Mouse (Mus musculus) CH12.LX (cell line): ENCODE measurements around the gene Sacm1l. TPM values are rescaled to one million over a fixed set of nuclear protein-coding genes. Genes with fewer than 3 reads are reported as not detected.

Experiments
- DNase-seq: peaks from one replicate; pipeline ENCODE4 v3.0.0-alpha.2; 2013; ENCODE audit errors: extremely low read depth
- H3K27ac ChIP-seq: 2 replicates; pipeline ENCODE4 v1.5.1; 2012; ENCODE audit warnings: low read depth, mild to moderate bottlenecking, control low read depth, moderate library complexity; ENCODE audit not compliant: insufficient read depth
- H3K27me3 ChIP-seq: replicated peaks from 2 replicates; pipeline ENCODE3; 2012; ENCODE audit warnings: inconsistent platforms
- H3K36me3 ChIP-seq, 2 experiments: replicated peaks in 1 of 2; 2 replicates each; pipeline versions ENCODE3 to v1.6.1; 2012; ENCODE audit warnings: inconsistent platforms in 1 of 2, low read length in 1 of 2, mild to moderate bottlenecking in 1 of 2, mixed read lengths in 1 of 2, moderate library complexity in 1 of 2; ENCODE audit not compliant: control insufficient read depth in 1 of 2, insufficient read depth in 1 of 2
- H3K4me1 ChIP-seq, 2 experiments: 2 replicates each; pipeline ENCODE4 v1.6.1; 2012; ENCODE audit warnings: inconsistent platforms in 1 of 2, moderate library complexity in 1 of 2; ENCODE audit not compliant: insufficient read depth in 2 of 2, control insufficient read depth in 1 of 2
- H3K4me2 ChIP-seq: 2 replicates; pipeline ENCODE4 v1.6.1; 2012; ENCODE audit warnings: low read depth, mild to moderate bottlenecking, control low read depth; ENCODE audit not compliant: poor library complexity, insufficient read depth, severe bottlenecking
- H3K4me3 ChIP-seq, 3 experiments: fragments of 150-350 bp in 1 of 3; sonication (generic) in 1 of 3; replicated peaks in 1 of 3; 2 replicates each; pipeline versions ENCODE3 to v1.5.1; 2011 to 2012; ENCODE audit warnings: low read depth in 2 of 3, low read length in 2 of 3, mild to moderate bottlenecking in 2 of 3, moderate library complexity in 2 of 3, control low read depth in 1 of 3, improper control_type of control experiment in 1 of 3, inconsistent platforms in 1 of 3, mixed read lengths in 1 of 3; ENCODE audit not compliant: poor library complexity in 1 of 3
- H3K79me2 ChIP-seq: replicated peaks from 2 replicates; pipeline ENCODE4 v1.6.1; 2012; ENCODE audit warnings: mild to moderate bottlenecking, moderate library complexity; ENCODE audit not compliant: control insufficient read depth, poor library complexity, insufficient read depth, severe bottlenecking; ENCODE audit errors: extremely low read depth
- H3K9ac ChIP-seq: 2 replicates; pipeline ENCODE4 v1.6.1; 2012; ENCODE audit warnings: low read depth, mild to moderate bottlenecking, control low read depth, moderate library complexity; ENCODE audit not compliant: insufficient read depth
- H3K9me3 ChIP-seq: replicated peaks from 2 replicates; pipeline ENCODE3; 2012; ENCODE audit warnings: low read length, inconsistent platforms, mixed read lengths
- HCFC1 ChIP-seq: IDR thresholded peaks from 2 replicates; pipeline ENCODE4 v1.6.1; 2012; ENCODE audit warnings: low read depth, mild to moderate bottlenecking, inconsistent platforms, low read length, improper control_type of control experiment
- IRF4 ChIP-seq: IDR thresholded peaks from 2 replicates; pipeline ENCODE4 v1.6.1; 2014; ENCODE audit warnings: low read depth, mild to moderate bottlenecking, inconsistent platforms, low read length, improper control_type of control experiment
- JUND ChIP-seq: conservative IDR thresholded peaks from 2 replicates; pipeline ENCODE4 v1.6.1; 2011; ENCODE audit warnings: low read depth, low read length, improper control_type of control experiment
- MAZ ChIP-seq: IDR thresholded peaks from 2 replicates; pipeline ENCODE4 v1.6.1; 2012; ENCODE audit warnings: low read depth, mild to moderate bottlenecking, inconsistent platforms, low read length, improper control_type of control experiment, moderate library complexity
- MEF2A ChIP-seq: IDR thresholded peaks from 2 replicates; pipeline ENCODE4 v1.6.1; 2014; ENCODE audit warnings: low read depth, mild to moderate bottlenecking, inconsistent platforms, low read length, improper control_type of control experiment, borderline replicate concordance
- MYC ChIP-seq: IDR thresholded peaks from 2 replicates; pipeline ENCODE4 v1.6.1; 2011; ENCODE audit warnings: low read depth, mild to moderate bottlenecking, improper control_type of control experiment, low read length
- POLR2A ChIP-seq: IDR thresholded peaks from 2 replicates; pipeline ENCODE4 v1.6.1; 2011; ENCODE audit warnings: low read depth, mild to moderate bottlenecking, improper control_type of control experiment, low read length
- RAD21 ChIP-seq: IDR thresholded peaks from 2 replicates; pipeline ENCODE4 v1.6.1; 2011; ENCODE audit warnings: low read depth, mild to moderate bottlenecking, low read length, improper control_type of control experiment, moderate library complexity
- SIN3A ChIP-seq: IDR thresholded peaks from 2 replicates; pipeline ENCODE4 v1.6.1; 2012; ENCODE audit warnings: low read length, improper control_type of control experiment, inconsistent platforms
- SMC3 ChIP-seq: IDR thresholded peaks from 2 replicates; pipeline ENCODE4 v1.6.1; 2011; ENCODE audit warnings: low read depth, low read length, improper control_type of control experiment
- TBP ChIP-seq: conservative IDR thresholded peaks from 2 replicates; pipeline ENCODE4 v1.6.1; 2011; ENCODE audit warnings: low read depth, low read length, improper control_type of control experiment
- TCF12 ChIP-seq: IDR thresholded peaks from 2 replicates; pipeline ENCODE4 v1.6.1; 2014; ENCODE audit warnings: low read depth, mild to moderate bottlenecking, inconsistent platforms, low read length, improper control_type of control experiment
- UBTF ChIP-seq: IDR thresholded peaks from 2 replicates; pipeline ENCODE4 v1.6.1; 2012; ENCODE audit warnings: low read depth, mild to moderate bottlenecking, inconsistent platforms, low read length, improper control_type of control experiment, moderate library complexity
- ZMIZ1 ChIP-seq: IDR thresholded peaks from 2 replicates; pipeline ENCODE4 v1.6.1; 2012; ENCODE audit warnings: low read depth, mild to moderate bottlenecking, inconsistent platforms, low read length, improper control_type of control experiment
- ZNF384 ChIP-seq: IDR thresholded peaks from 2 replicates; pipeline ENCODE4 v1.6.1; 2012; ENCODE audit warnings: low read depth, low read length, improper control_type of control experiment, inconsistent platforms
- dilution Hi-C: fragments of 300-500 bp; cut with MboI; formaldehyde crosslinking; loops from 2 replicates; pipeline ENCODE4 v1.14.3; 2020; ENCODE audit warnings: low sequenced_read_pairs; ENCODE audit not compliant: extremely low pct_unique_long_range_greater_than_20kb, extremely low pct_ligation_motif_present
- in situ Hi-C: fragments of 300-500 bp; cut with MboI; formaldehyde crosslinking; loops from 3 replicates; pipeline ENCODE4 v1.14.3; 2019; ENCODE audit warnings: low sequenced_read_pairs, low pct_ligation_motif_present, low pct_unique_long_range_greater_than_20kb, mixed read lengths
- polyA plus RNA-seq: library from polyadenylated mRNA; unstranded; fragments of >175 nt; gene quantifications from 2 replicates; pipeline ENCODE4 v1.2.1, GENCODE M21; 2012; ENCODE audit warnings: low read depth; ENCODE audit not compliant: insufficient read length
- total RNA-seq, 2 experiments: library from RNA; depleted of rRNA; stranded (reverse); fragments of 300-350 nt in 1 of 2; fragments of >200 nt in 1 of 2; gene quantifications; 2 replicates each; pipeline ENCODE4 v1.2.3; 2012 to 2014

The Sacm1l gene
- total and polyA plus RNA-seq, 3 experiments, result 31.1 to 67.6 (median 37.4) TPM

GRCm38 (mm10) chr9:123489073-123489472 is 40.5 kb upstream of the Sacm1l start:
- H3K27ac ChIP-seq, result no peak overlapping the region
- dilution Hi-C loops, result no loop called here

GRCm38 (mm10) chr9:123489727-123490343 is 39.7 kb upstream of the Sacm1l start:
- dilution Hi-C loops (no loop called here), in situ Hi-C loops (no loop called here)
- Histone ChIP-seq H3K79me2 (peaks cover 93% of the 10 kb centered on the region), H3K4me3 (no peak overlapping the region), H3K4me2 (no peak overlapping the region), H3K9me3 (no peaks in the 10 kb centered on the region), H3K27ac (no peak overlapping the region), H3K36me3 (peaks cover 41 to 89% of the 10 kb centered on the region in 2 experiments), H3K4me1 (peaks cover 26 to 95% of the 10 kb centered on the region in 2 experiments), H3K9ac (no peak overlapping the region), H3K27me3 (no peaks in the 10 kb centered on the region)
- no peak for DNase-seq
- TF ChIP-seq ZMIZ1, result no peak
- TF ChIP-seq JUND, result no peak
- TF ChIP-seq MYC, result no peak
- TF ChIP-seq TBP, result no peak
- no peak for TF ChIP-seq UBTF
- TF ChIP-seq SMC3, result no peak
- no peak for TF ChIP-seq HCFC1
- no peak for TF ChIP-seq MAZ
- TF ChIP-seq RAD21, result no peak
- TF ChIP-seq POLR2A, result no peak
- no peak for TF ChIP-seq SIN3A
- TF ChIP-seq TCF12, result no peak

More at GRCm38 (mm10) chr9:123489073-123489472, 40.5 kb upstream of the Sacm1l start:
- H3K9ac ChIP-seq, result no peak overlapping the region
- H3K4me2 ChIP-seq, result no peak overlapping the region
- H3K4me3 ChIP-seq, result no peak overlapping the region
- H3K9me3 ChIP-seq, result no peaks in the 10 kb centered on the region
- H3K4me1 ChIP-seq, result peaks cover 31 to 95% of the 10 kb centered on the region in 2 experiments
- TF ChIP-seq MYC (no peak), SIN3A (no peak), HCFC1 (no peak), MEF2A (no peak), ZNF384 (no peak), TBP (no peak), IRF4 (no peak)
- TF ChIP-seq, all 38 proteins: peak for 0
- in situ Hi-C loops, result no loop called here
- Histone ChIP-seq H3K79me2 (peaks cover 95% of the 10 kb centered on the region), H3K27me3 (no peaks in the 10 kb centered on the region), H3K36me3 (peaks cover 47 to 89% of the 10 kb centered on the region in 2 experiments)
- no peak for DNase-seq
